Mouse (Mus musculus): ENCODE data around the gene Nfib. TPM values are rescaled to one million over a fixed set of nuclear protein-coding genes. Genes with fewer than 3 reads are reported as not detected.

The Nfib gene
- polyA plus RNA-seq, 1 experiment from 2014 or later, result 52.8 TPM

- WGBS, result 87% methylated on average over 5 of the region's 5 CpGs
- H3K4me3 ChIP-seq, result no peak overlapping the region
- no peak for ATAC-seq (replicated peaks)
Observed at GRCm38 (mm10) chr4:82405791-82406190, 299.8 kb downstream of the Nfib start.

GRCm38 (mm10) chr4:82403975-82404651 is 301.4 kb downstream of the Nfib start:
- Histone ChIP-seq H3K36me3 (replicated peaks) (no peaks in the 10 kb centered on the region), H3K9me3 (no peaks in the 10 kb centered on the region), H3K27ac (peak overlapping the region; percentile 48), H3K9ac (no peak overlapping the region), H3K4me2 (no peak overlapping the region), H3K27me3 (replicated peaks) (no peaks in the 10 kb centered on the region), H3K4me1 (peaks cover 40% of the 10 kb centered on the region), H3K4me3 (no peak overlapping the region)
- 58% methylated on average over 13 of the region's 13 CpGs for WGBS
- ATAC-seq (replicated peaks), result peak; percentile 53

More at GRCm38 (mm10) chr4:82405791-82406190, 299.8 kb downstream of the Nfib start:
- Histone ChIP-seq H3K9ac (no peak overlapping the region), H3K27me3 (replicated peaks) (no peaks in the 10 kb centered on the region), H3K27ac (no peak overlapping the region), H3K4me2 (no peak overlapping the region), H3K4me1 (peaks cover 30% of the 10 kb centered on the region), H3K9me3 (no peaks in the 10 kb centered on the region), H3K36me3 (replicated peaks) (no peaks in the 10 kb centered on the region)

- Histone ChIP-seq H3K27me3 (replicated peaks) (no peaks in the 10 kb centered on the region), H3K4me3 (no peak overlapping the region), H3K4me2 (no peak overlapping the region), H3K4me1 (peaks cover 31% of the 10 kb centered on the region), H3K36me3 (replicated peaks) (no peaks in the 10 kb centered on the region), H3K27ac (no peak overlapping the region), H3K9me3 (no peaks in the 10 kb centered on the region), H3K9ac (no peak overlapping the region)
- 94% methylated on average over 9 of the region's 9 CpGs for WGBS
- ATAC-seq (replicated peaks), result no peak
Observed at GRCm38 (mm10) chr4:82402666-82403065, 302.9 kb downstream of the Nfib start.

- Histone ChIP-seq H3K9me3 (no peaks in the 10 kb centered on the region), H3K4me3 (no peak overlapping the region), H3K9ac (no peak overlapping the region), H3K27me3 (replicated peaks) (no peaks in the 10 kb centered on the region), H3K4me1 (peaks cover 31% of the 10 kb centered on the region), H3K36me3 (replicated peaks) (no peaks in the 10 kb centered on the region), H3K27ac (no peak overlapping the region), H3K4me2 (no peak overlapping the region)
- no peak for ATAC-seq (replicated peaks)
- WGBS, result 19% methylated on average over 3 of the region's 3 CpGs
Observed at GRCm38 (mm10) chr4:82401450-82402061, 304.0 kb downstream of the Nfib start.

- Histone ChIP-seq H3K9ac (no peak overlapping the region), H3K36me3 (replicated peaks) (no peaks in the 10 kb centered on the region), H3K4me3 (no peak overlapping the region), H3K9me3 (no peaks in the 10 kb centered on the region), H3K4me1 (peaks cover 31% of the 10 kb centered on the region), H3K27me3 (replicated peaks) (no peaks in the 10 kb centered on the region), H3K27ac (peak overlapping the region; percentile 39; the same call in 1 of the 2 replicates), H3K4me2 (peak overlapping the region; percentile 7; the same call in 1 of the 2 replicates)
- 14% methylated on average over 5 of the region's 5 CpGs for WGBS
- ATAC-seq (replicated peaks), result no peak
Observed at GRCm38 (mm10) chr4:82400536-82400935, 305.0 kb downstream of the Nfib start.

- Histone ChIP-seq H3K9ac (no peak overlapping the region), H3K27me3 (replicated peaks) (no peaks in the 10 kb centered on the region), H3K4me2 (no peak overlapping the region), H3K4me3 (no peak overlapping the region), H3K4me1 (peaks cover 31% of the 10 kb centered on the region), H3K36me3 (replicated peaks) (no peaks in the 10 kb centered on the region), H3K27ac (peak overlapping the region; percentile 39; the same call in 1 of the 2 replicates), H3K9me3 (no peaks in the 10 kb centered on the region)
- peak; percentile 69 for ATAC-seq (replicated peaks)
- 49% methylated on average over 11 of the region's 11 CpGs for WGBS
Observed at GRCm38 (mm10) chr4:82399406-82400380, 305.9 kb downstream of the Nfib start.

GRCm38 (mm10) chr4:82398282-82398681 is 307.3 kb downstream of the Nfib start:
- no peak for ATAC-seq (replicated peaks)
- no peak overlapping the region for H3K4me3 ChIP-seq
- no peaks in the 10 kb centered on the region for H3K36me3 ChIP-seq (replicated peaks)
- H3K4me1 ChIP-seq, result peaks cover 24% of the 10 kb centered on the region
- H3K9me3 ChIP-seq, result no peaks in the 10 kb centered on the region
- H3K27me3 ChIP-seq (replicated peaks), result no peaks in the 10 kb centered on the region
- H3K9ac ChIP-seq, result no peak overlapping the region
- 89% methylated on average over 2 of the region's 2 CpGs for WGBS
- no peak overlapping the region for H3K4me2 ChIP-seq
- H3K27ac ChIP-seq, result no peak overlapping the region

- 90% methylated on average over 2 of the region's 2 CpGs for WGBS
- no peaks in the 10 kb centered on the region for H3K36me3 ChIP-seq (replicated peaks)
- no peaks in the 10 kb centered on the region for H3K27me3 ChIP-seq (replicated peaks)
- no peak for ATAC-seq (replicated peaks)
- no peaks in the 10 kb centered on the region for H3K9me3 ChIP-seq
- no peak overlapping the region for H3K4me2 ChIP-seq
- no peak overlapping the region for H3K9ac ChIP-seq
- H3K27ac ChIP-seq, result no peak overlapping the region
- no peak overlapping the region for H3K4me3 ChIP-seq
- H3K4me1 ChIP-seq, result peaks cover 19% of the 10 kb centered on the region
Observed at GRCm38 (mm10) chr4:82396805-82397204, 308.7 kb downstream of the Nfib start.

- Histone ChIP-seq H3K36me3 (replicated peaks) (no peaks in the 10 kb centered on the region), H3K4me1 (peaks cover 17% of the 10 kb centered on the region), H3K9ac (no peak overlapping the region), H3K27me3 (replicated peaks) (no peaks in the 10 kb centered on the region), H3K4me2 (no peak overlapping the region), H3K27ac (no peak overlapping the region), H3K9me3 (no peaks in the 10 kb centered on the region), H3K4me3 (no peak overlapping the region)
- 83% methylated on average over 4 of the region's 4 CpGs for WGBS
- ATAC-seq (replicated peaks), result no peak
Observed at GRCm38 (mm10) chr4:82396003-82396402, 309.5 kb downstream of the Nfib start.

- no peak for ATAC-seq (replicated peaks)
- H3K9ac ChIP-seq, result no peak overlapping the region
- H3K9me3 ChIP-seq, result no peaks in the 10 kb centered on the region
- peaks cover 7% of the 10 kb centered on the region; the same call in 1 of the 2 replicates for H3K4me1 ChIP-seq
- no peaks in the 10 kb centered on the region for H3K27me3 ChIP-seq (replicated peaks)
- H3K4me3 ChIP-seq, result no peak overlapping the region
- no peaks in the 10 kb centered on the region for H3K36me3 ChIP-seq (replicated peaks)
- no peak overlapping the region for H3K27ac ChIP-seq
- WGBS, result 77% methylated on average over 4 of the region's 4 CpGs
- H3K4me2 ChIP-seq, result no peak overlapping the region
Observed at GRCm38 (mm10) chr4:82394346-82394745, 311.2 kb downstream of the Nfib start.

GRCm38 (mm10) chr4:82393021-82393420 is 312.5 kb downstream of the Nfib start:
- Histone ChIP-seq H3K4me2 (no peak overlapping the region), H3K4me3 (no peak overlapping the region), H3K9me3 (no peaks in the 10 kb centered on the region), H3K27ac (no peak overlapping the region), H3K27me3 (replicated peaks) (no peaks in the 10 kb centered on the region), H3K36me3 (replicated peaks) (no peaks in the 10 kb centered on the region), H3K9ac (no peak overlapping the region), H3K4me1 (peaks cover 7% of the 10 kb centered on the region; the same call in 1 of the 2 replicates)
- no peak for ATAC-seq (replicated peaks)
- WGBS, result 83% methylated on average over 4 of the region's 4 CpGs

- Histone ChIP-seq H3K4me2 (no peak overlapping the region), H3K27ac (no peak overlapping the region), H3K9ac (no peak overlapping the region), H3K27me3 (replicated peaks) (no peaks in the 10 kb centered on the region), H3K4me1 (peaks cover 7% of the 10 kb centered on the region; the same call in 1 of the 2 replicates), H3K9me3 (no peaks in the 10 kb centered on the region), H3K36me3 (replicated peaks) (no peaks in the 10 kb centered on the region), H3K4me3 (no peak overlapping the region)
- no peak for ATAC-seq (replicated peaks)
- WGBS, result 76% methylated on average over 9 of the region's 9 CpGs
Observed at GRCm38 (mm10) chr4:82392496-82392895, 313.1 kb downstream of the Nfib start.

Measured in midbrain, embryonic 15.5 days (tissue).